Mouse (Mus musculus) olfactory bulb, adult 2 months (tissue): ENCODE measurements around the gene Shh.

Experiments used
- CTCF ChIP-seq: fragments of 200-500 bp; IDR thresholded peaks from 2 replicates; pipeline ENCODE4 v1.5.1; 2012; ENCODE audit warnings: low read depth, mild to moderate bottlenecking, low read length, moderate library complexity; ENCODE audit not compliant: insufficient read depth
- POLR2A ChIP-seq: fragments of 200-500 bp; IDR thresholded peaks from 2 replicates; pipeline ENCODE4 v1.6.1; 2012; ENCODE audit warnings: mild to moderate bottlenecking, low read depth, low read length, moderate library complexity; ENCODE audit not compliant: insufficient read depth

DNA sequence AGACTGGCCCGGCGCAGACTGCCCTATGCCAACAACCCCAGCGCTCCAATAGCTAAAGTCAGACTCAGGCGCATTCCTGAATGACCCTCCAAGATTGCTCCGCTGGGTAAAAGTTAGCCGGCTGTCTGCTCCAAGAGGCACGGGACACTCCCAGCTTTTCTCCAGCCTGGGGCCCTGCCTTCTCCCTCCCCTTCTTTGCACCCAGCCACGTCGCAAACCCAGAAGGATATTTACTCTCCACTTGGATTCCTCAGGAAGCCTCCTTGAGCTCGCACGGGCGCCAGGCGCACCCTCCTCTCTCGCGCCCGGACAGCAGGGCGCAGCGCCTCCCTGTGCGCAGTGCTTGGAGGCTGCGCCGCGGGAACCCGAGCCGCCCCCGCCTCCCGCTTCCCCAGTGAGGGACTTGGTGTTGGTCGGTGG lies 8.2 kb downstream of the Shh start:
- TF ChIP-seq POLR2A (no peak), CTCF (no peak)
